Mouse (Mus musculus): ENCODE data around the gene Kif15. TPM values are rescaled to one million over a fixed set of nuclear protein-coding genes. Genes with fewer than 3 reads are reported as not detected.

The Kif15 gene
- 0.32 TPM for polyA plus RNA-seq (2014; fragmentation: Illumina TruSeq; extraction: RNeasy Lipid Tissue Mini Kit (QIAGEN cat#74804); ENCODE audit: low read depth, low replicate concordance)

GRCm38 (mm10) chr9:122950643-122951475, at the start of gene Kif15, which contains the start of gene 1110059G10Rik:
Kif15 (plus strand) TSS chr9:122951046.
1110059G10Rik (minus strand) TSS chr9:122951000.

GRCm38 (mm10) chr9:122922936-122923381, 27.9 kb upstream of the Kif15 start, which contains the start of gene Zfp105:
Zfp105 (plus strand) TSS chr9:122923072.

GRCm38 (mm10) chr9:123020995-123021631, 70.3 kb downstream of the Kif15 start, which contains the start of gene Tmem42:
Tmem42 (plus strand) TSS chr9:123021326.

GRCm38 (mm10) chr9:123034426-123034825, 83.6 kb downstream of the Kif15 start, which contains the start of gene Tgm4:
Tgm4 (plus strand) TSS chr9:123034726.

Other genes with a start within 250 kb of the Kif15 start
- 0.08 TPM for gene Topaz1, start 203.7 kb upstream of the Kif15 start, polyA plus RNA-seq (2014; fragmentation: Illumina TruSeq; extraction: RNeasy Lipid Tissue Mini Kit (QIAGEN cat#74804); ENCODE audit: low read depth, low replicate concordance)
- 58.7 TPM for gene Tcaim, start 145.5 kb upstream of the Kif15 start, polyA plus RNA-seq (2014; fragmentation: Illumina TruSeq; extraction: RNeasy Lipid Tissue Mini Kit (QIAGEN cat#74804); ENCODE audit: low read depth, low replicate concordance)
- not detected for gene Gm35549, start 107.0 kb upstream of the Kif15 start, polyA plus RNA-seq (2014; fragmentation: Illumina TruSeq; extraction: RNeasy Lipid Tissue Mini Kit (QIAGEN cat#74804); ENCODE audit: low read depth, low replicate concordance)
- 88.0 TPM for gene Zfp445, start 85.0 kb upstream of the Kif15 start, polyA plus RNA-seq (2014; fragmentation: Illumina TruSeq; extraction: RNeasy Lipid Tissue Mini Kit (QIAGEN cat#74804); ENCODE audit: low read depth, low replicate concordance)
- 25.3 TPM for gene Zkscan7, start 65.4 kb upstream of the Kif15 start, polyA plus RNA-seq (2014; fragmentation: Illumina TruSeq; extraction: RNeasy Lipid Tissue Mini Kit (QIAGEN cat#74804); ENCODE audit: low read depth, low replicate concordance)
- gene Zfp105, start 28.0 kb upstream of the Kif15 start, polyA plus RNA-seq (2014; fragmentation: Illumina TruSeq; extraction: RNeasy Lipid Tissue Mini Kit (QIAGEN cat#74804); ENCODE audit: low read depth, low replicate concordance), result 6.5 TPM
- gene 1110059G10Rik, start within 50 bp of the Kif15 start, polyA plus RNA-seq (2014; fragmentation: Illumina TruSeq; extraction: RNeasy Lipid Tissue Mini Kit (QIAGEN cat#74804); ENCODE audit: low read depth, low replicate concordance), result 68.7 TPM
- 12.4 TPM for gene Tmem42, start 70.3 kb downstream of the Kif15 start, polyA plus RNA-seq (2014; fragmentation: Illumina TruSeq; extraction: RNeasy Lipid Tissue Mini Kit (QIAGEN cat#74804); ENCODE audit: low read depth, low replicate concordance)
- not detected for gene Tgm4, start 83.7 kb downstream of the Kif15 start, polyA plus RNA-seq (2014; fragmentation: Illumina TruSeq; extraction: RNeasy Lipid Tissue Mini Kit (QIAGEN cat#74804); ENCODE audit: low read depth, low replicate concordance)
- gene Zdhhc3, start 162.2 kb downstream of the Kif15 start, polyA plus RNA-seq (2014; fragmentation: Illumina TruSeq; extraction: RNeasy Lipid Tissue Mini Kit (QIAGEN cat#74804); ENCODE audit: low read depth, low replicate concordance), result 27.2 TPM
- 13.4 TPM for gene Exosc7, start 162.2 kb downstream of the Kif15 start, polyA plus RNA-seq (2014; fragmentation: Illumina TruSeq; extraction: RNeasy Lipid Tissue Mini Kit (QIAGEN cat#74804); ENCODE audit: low read depth, low replicate concordance)
- not detected for gene Clec3b, start 199.9 kb downstream of the Kif15 start, polyA plus RNA-seq (2014; fragmentation: Illumina TruSeq; extraction: RNeasy Lipid Tissue Mini Kit (QIAGEN cat#74804); ENCODE audit: low read depth, low replicate concordance)